Mouse (Mus musculus): Measurements from ENCODE around the gene Fblim1.

Gene Fblim1

GRCm38 (mm10) chr4:141605861-141606260, at the start of gene Fblim1:
TSS of gene Fblim1 (minus strand) at chr4:141606096.
- DNase-seq (ENCODE audit: low spot score in 2 of 2) = no peak

DNA sequence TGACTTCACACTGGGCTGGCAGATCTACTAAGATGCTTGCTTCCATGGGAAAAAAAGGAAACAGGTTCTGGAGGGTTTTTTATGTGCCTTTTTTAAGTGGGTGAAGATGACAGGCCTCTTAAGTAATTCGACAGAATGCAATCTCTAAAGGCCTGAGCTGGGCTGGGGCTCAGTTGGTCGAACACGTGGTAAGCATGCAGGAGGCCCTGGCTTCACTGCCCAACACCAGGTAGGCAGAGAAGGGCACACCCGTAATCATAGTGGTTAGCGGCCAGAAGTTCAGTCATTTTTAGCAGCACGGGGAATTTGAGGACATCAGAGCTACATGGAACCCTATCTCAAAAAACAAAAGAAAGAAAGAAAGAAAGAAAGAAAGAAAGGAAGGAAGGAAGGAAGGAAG, 48.6 kb upstream of the Fblim1 start:
- DNase-seq (ENCODE audit: low spot score in 2 of 2) = no peak

GRCm38 (mm10) chr4:141653813-141654212, 47.9 kb upstream of the Fblim1 start:
- DNase-seq (ENCODE audit: low spot score in 2 of 2) = no peak

DNA sequence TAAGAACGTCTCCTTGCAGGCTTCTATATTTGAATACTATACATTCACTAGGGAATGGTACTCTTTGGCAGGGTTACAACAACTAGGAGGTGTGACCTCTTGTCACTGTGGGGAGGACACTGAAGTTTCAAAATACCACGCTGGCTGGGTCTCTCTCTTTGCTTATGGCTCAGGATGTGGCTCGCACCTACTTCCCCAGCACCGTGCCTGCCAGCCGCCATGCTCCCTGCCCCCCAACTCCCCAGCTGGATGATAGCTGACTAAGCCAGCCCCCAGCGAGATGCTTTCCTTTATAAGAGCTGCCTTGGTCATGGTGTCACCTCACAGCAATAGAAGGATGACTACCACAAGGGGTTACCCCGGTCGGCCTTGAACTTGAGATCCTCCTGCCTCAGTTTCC, 47.1 kb upstream of the Fblim1 start:
- no peak for DNase-seq (ENCODE audit: low spot score in 2 of 2)

DNA sequence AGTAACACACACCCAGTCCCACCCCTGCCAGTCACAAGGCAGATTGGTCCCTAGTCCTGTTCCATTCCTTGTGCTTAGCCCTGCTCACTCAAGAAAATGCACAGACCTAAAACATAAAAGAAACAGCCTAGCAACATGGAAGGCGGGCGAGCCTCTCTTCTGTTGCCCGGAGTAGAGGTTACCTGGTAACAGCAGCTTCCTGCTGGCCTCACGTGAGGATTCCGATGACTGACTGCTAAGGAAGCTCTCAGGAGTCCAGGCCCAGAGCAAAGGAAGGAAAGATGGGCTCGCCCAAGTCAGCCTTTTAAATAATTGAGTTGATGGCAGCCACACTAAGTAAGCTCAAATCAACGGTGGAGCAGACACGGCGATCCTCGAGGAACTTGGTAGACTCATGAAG, 46.0 kb upstream of the Fblim1 start:
- DNase-seq (ENCODE audit: low spot score in 2 of 2) = no peak

- no peak for DNase-seq (ENCODE audit: low spot score in 2 of 2)
These were observed 45.4 kb upstream of the Fblim1 start for GRCm38 (mm10) chr4:141651286-141651685.

DNA sequence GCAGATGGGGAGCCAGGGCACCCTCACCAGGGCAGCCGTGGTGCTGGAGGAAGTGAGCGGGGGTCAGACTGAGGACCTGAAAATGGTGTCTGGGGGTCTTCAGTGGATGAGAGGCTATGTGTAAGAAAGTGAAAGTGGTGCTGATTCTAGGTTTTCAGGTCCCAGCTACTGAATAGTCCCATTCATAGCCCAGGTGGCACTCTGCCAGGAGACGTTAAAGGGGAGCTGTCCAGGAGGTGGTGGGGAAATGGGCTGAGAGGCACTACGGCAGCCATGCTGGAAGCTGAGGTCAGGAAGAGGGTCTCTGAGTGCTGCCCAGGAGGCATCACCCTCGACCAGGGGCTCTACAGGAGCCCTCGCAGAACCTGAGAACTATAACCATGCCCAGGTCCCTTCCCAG, 43.3 kb upstream of the Fblim1 start:
- no peak for DNase-seq (ENCODE audit: low spot score in 2 of 2)

GRCm38 (mm10) chr4:141648262-141648661, 42.4 kb upstream of the Fblim1 start:
- no peak for DNase-seq (ENCODE audit: low spot score in 2 of 2)

GRCm38 (mm10) chr4:141647187-141647586, 41.3 kb upstream of the Fblim1 start:
- no peak for DNase-seq (ENCODE audit: low spot score in 2 of 2)

- DNase-seq (ENCODE audit: low spot score in 2 of 2) = no peak
These were observed 40.1 kb upstream of the Fblim1 start for GRCm38 (mm10) chr4:141645988-141646387.

DNA sequence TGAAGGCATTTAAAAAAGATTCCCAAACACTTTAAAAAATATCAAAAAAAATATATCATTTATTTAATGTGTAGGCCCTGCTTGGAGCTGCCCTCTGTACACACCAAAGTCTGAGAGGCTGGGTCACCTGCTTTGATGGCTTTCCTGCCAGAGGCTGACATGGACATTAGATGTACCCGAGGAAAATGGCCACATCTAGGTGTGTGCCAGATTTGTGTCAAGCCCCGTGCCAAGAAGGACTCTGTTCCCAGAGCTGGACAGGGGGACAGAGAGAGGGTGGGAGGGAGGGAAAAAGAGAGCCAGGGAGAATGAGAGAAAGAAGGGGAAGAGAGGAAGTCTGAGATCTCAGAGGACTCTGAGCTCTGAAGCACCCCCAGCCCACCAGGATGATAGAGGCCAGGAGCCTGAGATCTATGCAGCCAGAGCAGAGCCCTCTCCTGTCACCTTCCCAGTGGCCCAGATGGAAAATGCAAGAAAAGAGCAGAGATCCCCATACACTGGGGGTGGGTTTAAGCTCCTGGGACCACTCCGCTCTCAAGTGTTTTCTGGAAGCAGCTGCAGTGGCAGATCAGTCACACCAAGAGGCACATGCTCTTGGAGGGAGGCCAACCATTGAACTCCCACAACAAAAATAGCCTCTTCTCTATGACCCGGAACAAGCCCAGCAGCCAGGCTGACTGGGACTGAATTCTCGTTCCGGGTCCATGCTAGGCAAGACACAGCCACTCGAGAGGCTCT, 37.4 kb upstream of the Fblim1 start:
- DNase-seq (ENCODE audit: low spot score in 2 of 2) = peak; percentile 36 to 51

GRCm38 (mm10) chr4:141641961-141642811, 36.3 kb upstream of the Fblim1 start:
- DNase-seq (ENCODE audit: low spot score in 2 of 2) = no peak

DNA sequence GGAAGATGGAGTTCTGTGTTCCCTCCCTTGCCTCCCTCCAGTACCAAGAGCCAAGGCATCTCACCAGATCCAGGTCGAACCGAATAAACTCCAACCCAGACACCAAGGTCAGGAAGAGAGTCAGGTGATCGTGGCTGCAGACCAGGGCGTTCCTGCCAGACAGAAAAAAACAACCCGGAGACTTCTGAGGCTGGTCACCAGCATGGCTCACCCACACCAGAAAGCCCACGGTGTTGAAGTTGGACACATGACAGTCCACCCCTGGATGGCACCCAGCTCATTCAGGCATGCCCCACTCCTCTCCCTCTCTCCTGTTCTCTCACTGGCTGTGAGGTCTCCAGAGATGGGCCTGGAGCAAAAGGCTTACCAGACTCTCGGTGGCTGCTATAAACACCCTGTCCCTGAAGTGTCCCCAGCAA, 35.5 kb upstream of the Fblim1 start:
- no peak for DNase-seq (ENCODE audit: low spot score in 2 of 2)

DNA sequence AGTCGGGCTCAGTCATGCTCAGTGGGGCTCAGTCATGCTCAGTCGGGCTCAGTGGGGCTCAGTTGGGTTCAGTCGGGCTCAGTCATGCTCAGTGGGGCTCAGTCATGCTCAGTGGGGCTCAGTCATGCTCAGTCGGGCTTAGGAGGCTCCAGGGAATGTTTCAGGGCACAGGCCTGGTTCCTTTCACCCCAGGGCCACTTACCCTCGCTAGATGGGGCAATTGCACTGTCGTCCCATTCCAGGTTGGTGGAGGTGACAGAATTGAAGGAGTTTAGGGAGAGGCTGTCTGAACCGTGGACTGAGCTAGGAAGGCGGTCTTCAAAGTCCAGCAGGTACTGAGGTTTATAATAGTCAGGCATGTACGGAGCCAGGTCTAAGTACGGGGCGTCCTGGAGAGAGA, 33.6 kb upstream of the Fblim1 start:
- no peak for DNase-seq (ENCODE audit: low spot score in 2 of 2)

DNA sequence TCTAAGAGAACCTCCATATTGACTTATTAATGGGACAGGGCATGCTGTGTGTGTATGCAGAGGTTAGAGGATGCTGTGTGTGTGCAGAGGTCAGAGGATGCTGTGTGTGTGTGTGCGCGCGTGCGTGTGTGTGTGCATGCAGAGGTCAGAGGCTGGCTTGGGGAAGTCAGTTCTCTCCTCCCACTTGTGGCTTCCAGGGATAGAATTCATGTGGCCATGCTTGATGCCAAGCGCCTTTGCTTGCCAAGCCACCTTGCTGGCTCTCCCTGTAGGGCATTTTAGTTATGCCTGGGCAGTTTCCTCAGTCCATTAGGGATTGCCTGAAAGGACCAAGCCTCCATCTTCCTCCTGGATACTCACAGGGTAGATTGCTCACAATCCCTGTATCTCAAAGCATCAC, 30.8 kb upstream of the Fblim1 start:
- DNase-seq (ENCODE audit: low spot score in 2 of 2) = no peak

DNA sequence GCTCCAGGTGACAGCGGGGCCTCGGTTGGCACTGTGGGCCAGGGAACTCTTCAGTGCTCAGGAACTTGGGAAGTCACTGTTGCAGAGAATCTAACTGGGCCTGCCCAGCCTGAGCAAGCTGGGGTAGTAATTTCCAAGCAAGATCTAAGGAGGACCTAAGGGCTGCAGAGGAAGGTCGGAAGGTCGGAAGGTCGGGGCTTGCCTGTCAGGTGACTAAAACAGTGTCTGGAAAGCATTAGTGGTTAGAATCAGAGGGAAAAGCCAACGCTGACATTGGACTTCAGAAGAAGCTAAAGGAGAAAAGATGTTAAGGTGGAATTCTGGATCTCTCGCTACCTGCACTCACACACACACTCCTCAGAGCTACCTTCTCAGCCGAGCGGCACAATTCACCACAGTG, 30.1 kb upstream of the Fblim1 start:
- no peak for DNase-seq (ENCODE audit: low spot score in 2 of 2)

GRCm38 (mm10) chr4:141632111-141632873, 26.4 kb upstream of the Fblim1 start:
- DNase-seq (ENCODE audit: low spot score in 2 of 2) = no peak

- DNase-seq (ENCODE audit: low spot score in 2 of 2) = no peak
These were observed 25.4 kb upstream of the Fblim1 start for GRCm38 (mm10) chr4:141631250-141631649.

DNA sequence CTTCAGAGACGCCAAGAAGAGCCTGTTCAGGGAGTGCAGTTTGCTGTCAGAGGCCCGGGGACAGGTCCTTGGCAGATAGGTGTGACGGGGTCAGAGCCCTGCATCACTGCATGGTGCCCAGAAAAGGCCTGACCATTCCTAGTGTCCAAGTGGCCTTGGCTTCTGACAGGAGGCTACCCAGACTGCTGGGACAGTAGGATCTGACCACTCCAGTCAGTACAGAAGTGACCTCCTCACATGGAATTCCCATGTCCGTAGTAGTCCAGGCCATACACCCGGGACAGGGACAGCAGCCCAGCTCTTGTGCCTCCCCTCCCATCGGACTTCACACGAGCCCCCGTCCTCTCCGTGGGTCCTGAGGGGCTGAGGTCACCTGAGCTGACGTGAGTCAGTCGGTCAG, 24.1 kb upstream of the Fblim1 start:
- DNase-seq (ENCODE audit: low spot score in 2 of 2) = no peak

- no peak for DNase-seq (ENCODE audit: low spot score in 2 of 2)
These were observed 22.8 kb upstream of the Fblim1 start for GRCm38 (mm10) chr4:141628661-141629060.

DNA sequence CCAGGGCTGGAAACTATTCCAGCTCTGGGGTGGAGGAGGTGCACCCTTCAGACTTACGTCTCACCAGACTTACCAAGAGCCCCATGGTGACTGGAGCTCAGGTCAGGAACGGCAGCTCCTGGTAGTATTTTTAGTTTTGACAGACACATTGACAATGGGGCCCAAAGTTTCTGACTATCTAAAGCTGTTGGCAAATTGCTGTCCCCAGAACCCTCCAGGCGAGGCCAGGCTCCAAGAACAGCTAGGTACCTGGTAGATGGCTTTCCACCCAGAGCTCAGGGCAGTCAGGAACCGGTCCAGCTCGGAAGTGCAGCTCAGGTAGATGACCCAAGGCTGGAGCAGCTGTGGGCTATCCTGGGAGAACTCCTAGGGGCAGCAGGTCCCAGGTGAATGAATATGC, 21.6 kb upstream of the Fblim1 start:
- no peak for DNase-seq (ENCODE audit: low spot score in 2 of 2)

- DNase-seq (ENCODE audit: low spot score in 2 of 2) = no peak
These were observed 20.1 kb upstream of the Fblim1 start for GRCm38 (mm10) chr4:141625774-141626550.

Measured in frontal cortex, postnatal 36 days (tissue).